In the genomic region with DNA sequence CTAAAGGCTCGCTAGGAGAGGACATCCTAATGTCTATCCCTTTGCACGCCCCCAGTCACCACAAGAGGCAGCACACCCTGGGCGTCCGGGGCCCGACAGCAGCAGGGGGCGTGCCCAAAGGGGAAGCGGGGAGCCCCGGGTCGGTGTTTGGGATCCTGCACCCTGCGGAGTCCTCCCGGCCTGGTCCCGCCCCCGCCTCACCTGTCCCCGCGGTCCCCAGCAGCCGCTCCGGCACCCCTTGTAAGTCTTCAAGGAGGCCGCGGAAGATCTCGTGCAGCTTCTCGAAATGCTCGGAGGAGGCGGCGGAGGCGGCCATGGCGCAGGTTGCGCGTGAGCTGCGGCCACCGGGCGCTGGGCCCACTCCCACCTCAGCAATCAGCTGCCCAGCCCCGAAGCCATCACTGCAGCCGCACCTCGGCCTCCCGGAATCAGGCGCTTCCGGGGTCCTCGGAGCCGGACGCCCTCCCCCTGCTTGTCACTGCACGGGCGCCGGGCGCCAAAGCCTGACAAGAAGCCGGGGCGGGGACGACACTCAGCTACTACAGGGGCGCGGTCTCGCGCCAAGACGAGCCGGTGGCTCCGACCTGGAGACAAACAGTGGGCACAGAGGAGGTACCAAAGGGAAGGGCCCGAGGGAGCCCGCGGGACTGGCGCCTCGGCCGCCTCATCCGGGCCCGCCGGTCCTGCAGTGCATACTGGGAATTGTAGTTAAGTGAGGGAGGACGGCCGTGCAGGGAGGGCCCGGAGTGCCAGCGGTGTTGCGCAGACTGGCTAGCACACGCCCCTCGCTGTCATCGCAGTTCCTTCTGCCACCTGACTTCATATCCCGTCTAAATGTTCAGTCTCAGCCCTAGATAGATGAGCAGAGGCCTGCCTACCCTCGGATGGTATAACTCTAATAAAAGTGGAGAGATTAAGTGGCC, we compare ENCODE assay signal across 8 mouse cellular contexts. TPM values are rescaled to one million over a fixed set of nuclear protein-coding genes. Genes with fewer than 3 reads are reported as not detected.
A peak's percentile ranks its signal among the peaks of the same experiment; 100 is the strongest.
DNase-seq lines count a peak whose midpoint lies in the region; ATAC-seq lines count a peak whose summit lies in the region.

A gene (minus strand): TSS at position 649 of the 923 bp plus-strand sequence.

- peaks cover 29% of the 10 kb centered on the region for H3K36me3 ChIP-seq in intestine, embryonic 14.5 days (ENCODE audit: control insufficient read depth, insufficient read depth, low read length)

- peak within 1 kb of the TSS; percentile 87 for H3K4me3 ChIP-seq in intestine, embryonic 14.5 days (ENCODE audit: low read depth, low read length)

- ATAC-seq in intestine, embryonic 14.5 days (replicated peaks; ENCODE audit: low FRiP score, low TSS enrichment, low read depth) = peak; percentile 97

- H3K4me1 ChIP-seq in intestine, embryonic 14.5 days (replicated peaks; ENCODE audit: control insufficient read depth, insufficient read depth, low read length) = peaks cover 6% of the 10 kb centered on the region

- peak within 1 kb of the TSS; percentile 84 for H3K9ac ChIP-seq in intestine, embryonic 14.5 days (ENCODE audit: low read length)

- no peaks in the 10 kb centered on the region for H3K27me3 ChIP-seq in intestine, embryonic 14.5 days (replicated peaks; ENCODE audit: control insufficient read depth, insufficient read depth, low read length)

- H3K27ac ChIP-seq in intestine, embryonic 14.5 days (ENCODE audit: low read depth) = peak within 1 kb of the TSS; percentile 95

- WGBS in intestine, embryonic 14.5 days = under 1% methylated on average over 73 of the region's 73 CpGs

- peak within 1 kb of the TSS; percentile 57 for H3K4me2 ChIP-seq in intestine, embryonic 14.5 days (ENCODE audit: low read length)

- intact Hi-C loops in left cerebral cortex, postnatal 14 days (cut with DNase I) = no loop called here

- DNase-seq in adrenal gland, adult (ENCODE audit: inconsistent age in 2 of 2, low spot score in 1 of 2) = peak; percentile 95 to 99
- DNase-seq in embryo, embryonic 10.5 days (ENCODE audit: low spot score) = peak; percentile 91
- DNase-seq in gastrocnemius, postnatal 25 days = peak; percentile 91
- peak; percentile 97 for DNase-seq in intestine, embryonic 14.5 days (ENCODE audit: low spot score)
- peak; percentile 88 to 91 for DNase-seq in left cerebral cortex, postnatal 14 days (ENCODE audit: low spot score in 2 of 2)
- DNase-seq in mesoderm, embryonic 11.5 days (ENCODE audit: low read depth, low spot score) = peak; percentile 84
- peak; percentile 90 to 91 for DNase-seq in right cerebral cortex, postnatal 36 days (ENCODE audit: low spot score in 2 of 2)
- peak; percentile 95 for DNase-seq in yolk sac, embryonic 10.5 days (ENCODE audit: low spot score)

- no peaks in the 10 kb centered on the region for H3K9me3 ChIP-seq in intestine, embryonic 14.5 days (ENCODE audit: control insufficient read depth, low read length)

RNA-seq across cellular contexts. Expression of the gene that starts here (rescaled TPM):
- total RNA-seq in gastrocnemius, postnatal 25 days (2021) = 10 to 100 TPM; 60.1 to 66.5 TPM
- 85.4 and 94.7 TPM in 2 replicates for polyA plus RNA-seq in intestine, embryonic 14.5 days (2014; fragmentation: Nextera tagmentation; extraction: Ambion mirVana)
- total RNA-seq in left cerebral cortex, postnatal 14 days (2021) = 100 to 1,000 TPM; 190 to 192 TPM

Comparison
In these comparisons a context has a peak if more than half of its experiments do, and no peak if none do; other contexts are left out.
1. Peak in every context shown above with its lines: DNase-seq, ATAC-seq, H3K4me3 ChIP-seq and H3K27ac ChIP-seq.